Mouse (Mus musculus) testis, adult 2 months (tissue): Measurements from ENCODE around the gene Chrna1. TPM values are rescaled to one million over a fixed set of nuclear protein-coding genes. Genes with fewer than 3 reads are reported as not detected.

Source experiments
- H3K27ac ChIP-seq: fragments of 200-500 bp; 2 replicates; pipeline ENCODE4 v1.5.1; 2012; ENCODE audit warnings: low read depth, low read length; ENCODE audit not compliant: control insufficient read depth, insufficient read depth
- H3K27me3 ChIP-seq: fragments of 200-500 bp; 2 replicates; pipeline ENCODE4 v1.6.1; 2012; ENCODE audit warnings: mild to moderate bottlenecking, low read length, moderate library complexity; ENCODE audit not compliant: control insufficient read depth, insufficient read depth
- H3K36me3 ChIP-seq: fragments of 200-500 bp; 2 replicates; pipeline ENCODE4 v1.6.1; 2012; ENCODE audit warnings: mild to moderate bottlenecking, low read length; ENCODE audit not compliant: control insufficient read depth, insufficient read depth
- H3K4me1 ChIP-seq: fragments of 200-500 bp; 2 replicates; pipeline ENCODE4 v1.6.1; 2012; ENCODE audit warnings: low read length; ENCODE audit not compliant: control insufficient read depth, insufficient read depth
- H3K4me3 ChIP-seq: fragments of 200-500 bp; 2 replicates; pipeline ENCODE4 v1.5.1; 2012; ENCODE audit warnings: low read depth, mild to moderate bottlenecking, low read length, moderate library complexity, mixed read lengths; ENCODE audit not compliant: control insufficient read depth
- CTCF ChIP-seq: fragments of 200-500 bp; IDR thresholded peaks from 2 replicates; pipeline ENCODE4 v1.5.1; 2012; ENCODE audit warnings: low read depth, mild to moderate bottlenecking, inconsistent platforms, low read length, moderate library complexity; ENCODE audit not compliant: control insufficient read depth, insufficient read depth, insufficient replicate concordance
- POLR2A ChIP-seq: fragments of 200-500 bp; IDR thresholded peaks from 2 replicates; pipeline ENCODE4 v1.6.1; 2012; ENCODE audit warnings: low read depth, mild to moderate bottlenecking, inconsistent platforms, low read length, moderate library complexity; ENCODE audit not compliant: control insufficient read depth
- polyA plus RNA-seq: library from polyadenylated mRNA; depleted of rRNA; stranded (reverse); fragments of >200 nt; gene quantifications from 2 replicates; pipeline ENCODE4 v1.2.3, GENCODE M21; 2012

The Chrna1 gene
- polyA plus RNA-seq, 1 experiment, result 0.12 TPM

DNA sequence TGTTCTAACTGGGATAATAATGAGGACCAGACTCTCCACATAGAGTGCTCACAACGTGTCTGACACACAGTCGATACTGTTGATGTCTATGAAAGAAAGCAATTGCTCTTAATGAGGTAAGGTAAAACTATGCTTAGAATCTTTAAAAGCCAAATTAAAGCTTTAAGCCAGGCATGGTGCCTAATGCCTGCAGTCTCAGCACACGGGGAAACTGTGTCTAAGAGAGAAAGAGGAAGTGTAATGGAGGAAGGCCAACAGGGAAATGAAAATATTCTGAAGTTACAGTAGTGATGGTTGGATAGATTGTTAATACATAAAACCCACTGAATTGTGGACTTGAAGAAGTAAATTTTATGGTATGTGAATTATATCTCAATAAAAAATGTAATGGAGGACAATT, 25.7 kb downstream of the Chrna1 start:
- Histone ChIP-seq H3K27me3 (no peaks in the 10 kb centered on the region), H3K27ac (no peak overlapping the region), H3K36me3 (no peaks in the 10 kb centered on the region), H3K4me3 (no peak overlapping the region), H3K4me1 (no peaks in the 10 kb centered on the region)
- no peak for TF ChIP-seq CTCF

DNA sequence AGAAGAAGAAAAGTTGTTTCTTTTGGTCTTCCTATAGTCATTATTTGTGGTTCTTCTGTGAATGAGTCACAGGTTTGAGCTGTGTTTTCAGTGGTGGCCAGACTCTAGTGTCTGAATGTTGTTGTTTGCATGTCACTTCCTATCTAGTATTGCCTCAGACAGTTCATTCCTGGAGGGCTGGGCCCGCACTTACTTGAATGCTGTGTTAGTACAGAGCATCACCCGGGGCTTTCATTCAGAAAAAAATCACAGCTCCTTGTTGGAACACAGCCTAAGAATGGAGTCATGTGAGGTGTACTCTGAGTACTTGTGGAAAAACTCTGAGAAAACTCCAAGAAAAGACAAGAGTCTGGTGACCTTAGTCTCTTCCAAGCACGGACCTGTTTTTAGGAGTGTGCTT, 27.2 kb downstream of the Chrna1 start:
- Histone ChIP-seq H3K27me3 (no peaks in the 10 kb centered on the region), H3K36me3 (no peaks in the 10 kb centered on the region), H3K27ac (no peak overlapping the region), H3K4me1 (no peaks in the 10 kb centered on the region), H3K4me3 (no peak overlapping the region)
- TF ChIP-seq POLR2A (no peak), CTCF (no peak)

DNA sequence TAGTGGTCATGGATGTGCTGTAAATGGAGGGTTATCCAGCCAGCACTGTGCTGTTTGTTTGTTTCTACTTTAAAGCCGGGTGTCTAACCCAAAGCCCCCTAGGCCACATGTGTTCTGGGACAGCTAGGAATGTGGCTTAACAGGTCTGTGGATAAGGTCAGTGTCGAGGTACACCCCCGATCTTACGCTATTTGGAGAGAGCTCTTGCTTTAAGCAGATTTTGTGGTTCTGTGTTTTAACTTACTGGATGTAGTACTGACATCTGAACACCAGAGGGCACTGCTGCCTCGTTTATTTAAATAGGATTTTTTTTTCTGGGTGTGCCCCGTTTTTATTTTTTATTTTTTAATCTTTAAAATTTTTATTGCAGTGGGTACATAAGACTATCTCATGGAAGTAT, 29.4 kb downstream of the Chrna1 start:
- no peaks in the 10 kb centered on the region for H3K36me3 ChIP-seq
- no peaks in the 10 kb centered on the region for H3K4me1 ChIP-seq
- H3K27me3 ChIP-seq, result no peaks in the 10 kb centered on the region
- H3K4me3 ChIP-seq, result no peak overlapping the region
- TF ChIP-seq POLR2A (no peak), CTCF (no peak)
- no peak overlapping the region for H3K27ac ChIP-seq

DNA sequence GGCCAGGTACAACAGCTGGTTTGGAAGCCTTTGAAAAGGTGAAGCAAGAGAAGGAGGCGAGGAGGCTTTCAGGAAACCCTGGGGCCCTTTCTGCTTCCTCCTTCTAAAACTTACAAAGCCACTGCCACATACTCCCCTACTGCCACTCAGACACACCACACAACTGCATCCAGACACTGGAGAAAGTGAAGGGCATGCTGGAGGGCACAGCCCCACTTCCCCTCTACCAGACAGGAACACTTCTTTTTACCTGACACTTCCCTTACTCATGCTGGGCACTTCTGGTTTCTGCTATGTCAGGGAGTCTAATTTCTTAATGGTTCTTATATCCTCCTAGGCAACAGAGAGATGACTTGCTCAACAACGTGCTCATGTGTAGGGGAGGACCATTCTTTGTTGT, 31.6 kb downstream of the Chrna1 start:
- Histone ChIP-seq H3K27ac (no peak overlapping the region), H3K27me3 (no peaks in the 10 kb centered on the region), H3K36me3 (no peaks in the 10 kb centered on the region), H3K4me3 (no peak overlapping the region), H3K4me1 (no peaks in the 10 kb centered on the region)
- TF ChIP-seq POLR2A, result no peak
- TF ChIP-seq CTCF, result no peak

DNA sequence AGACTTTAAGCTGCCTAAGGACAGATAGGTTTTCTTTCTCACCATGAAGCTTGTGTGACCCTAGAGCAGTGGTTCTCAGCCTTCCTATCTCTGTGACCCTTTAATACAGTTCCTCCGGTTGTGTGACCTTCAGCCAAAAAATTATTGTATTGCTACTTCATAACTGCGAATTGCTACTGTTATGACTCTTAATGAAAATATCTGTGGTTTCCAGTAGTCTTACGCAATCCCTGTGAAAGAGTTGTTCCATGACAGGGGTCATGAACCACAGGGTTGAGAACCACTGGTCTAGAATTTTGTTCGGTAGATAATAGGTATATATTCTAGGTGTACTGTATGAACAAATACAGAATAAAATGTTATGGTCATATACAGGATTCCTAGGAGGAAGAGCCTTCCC, 32.9 kb downstream of the Chrna1 start:
- Histone ChIP-seq H3K4me1 (peaks cover 2% of the 10 kb centered on the region; the same call in 1 of the 2 replicates), H3K4me3 (no peak overlapping the region), H3K27ac (no peak overlapping the region), H3K36me3 (no peaks in the 10 kb centered on the region), H3K27me3 (no peaks in the 10 kb centered on the region)
- TF ChIP-seq CTCF (no peak), POLR2A (no peak)

DNA sequence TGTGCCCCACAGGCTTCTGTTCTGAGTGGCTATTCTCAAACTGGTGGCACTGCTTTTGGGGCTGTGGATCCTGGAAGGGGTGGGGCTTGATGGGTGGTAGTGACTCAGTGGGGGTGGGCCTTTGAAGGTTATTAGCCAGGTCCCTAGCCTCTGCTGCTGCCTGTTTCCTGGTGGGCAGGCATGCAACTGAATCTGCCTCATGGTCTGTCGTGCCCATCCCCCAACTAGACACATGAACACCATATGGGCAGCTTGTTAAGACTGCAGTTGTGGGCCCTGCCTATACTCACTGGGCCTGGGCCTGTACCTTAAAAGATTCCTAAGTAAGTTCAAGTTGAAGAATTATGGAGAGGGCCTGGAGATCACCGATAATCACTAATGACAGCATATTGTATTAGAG, 34.6 kb downstream of the Chrna1 start:
- peaks cover 2% of the 10 kb centered on the region; the same call in 1 of the 2 replicates for H3K27me3 ChIP-seq
- peaks cover 4% of the 10 kb centered on the region for H3K4me1 ChIP-seq
- no peak for TF ChIP-seq POLR2A
- no peak for TF ChIP-seq CTCF
- H3K36me3 ChIP-seq, result no peaks in the 10 kb centered on the region
- H3K4me3 ChIP-seq, result no peak overlapping the region
- no peak overlapping the region for H3K27ac ChIP-seq

DNA sequence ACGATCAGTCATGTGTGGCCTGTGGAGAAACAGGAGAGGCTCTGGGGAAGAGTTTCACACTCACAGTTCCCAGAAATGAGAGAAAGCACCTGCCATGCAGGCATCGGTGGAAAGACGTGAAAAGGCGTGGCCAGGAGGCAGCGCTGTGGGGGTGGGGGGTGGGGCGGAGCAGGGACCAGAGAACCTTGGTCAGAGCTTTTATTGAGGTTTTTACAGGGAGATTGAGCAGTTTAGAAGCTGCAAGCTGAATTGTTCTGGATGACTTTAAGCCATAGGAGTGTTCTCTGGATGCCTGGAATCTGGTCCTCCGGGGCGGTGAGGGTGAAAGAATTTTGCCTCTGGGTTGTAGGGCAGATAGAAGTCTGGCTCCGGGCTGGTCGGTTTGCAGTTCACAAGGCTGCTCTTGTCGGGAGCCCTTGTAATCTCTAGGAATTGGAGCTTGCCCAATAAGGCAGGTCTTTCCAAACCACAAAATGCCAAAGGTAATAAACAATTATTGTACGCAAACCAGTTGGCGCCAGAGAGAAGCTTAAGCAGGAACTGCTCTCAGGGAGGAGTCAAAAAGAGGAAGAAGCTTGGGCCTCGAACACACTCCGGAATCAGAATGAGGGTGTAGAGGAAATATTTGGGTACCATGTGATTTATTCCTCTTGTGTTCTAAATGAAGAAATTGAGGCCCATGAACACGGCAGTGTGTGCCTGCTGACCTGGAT, 39.5 kb downstream of the Chrna1 start:
- Histone ChIP-seq H3K4me3 (no peak overlapping the region), H3K27ac (no peak overlapping the region), H3K4me1 (peaks cover 6% of the 10 kb centered on the region), H3K36me3 (no peaks in the 10 kb centered on the region), H3K27me3 (peaks cover 2% of the 10 kb centered on the region; the same call in 1 of the 2 replicates)
- TF ChIP-seq CTCF (no peak), POLR2A (no peak)

DNA sequence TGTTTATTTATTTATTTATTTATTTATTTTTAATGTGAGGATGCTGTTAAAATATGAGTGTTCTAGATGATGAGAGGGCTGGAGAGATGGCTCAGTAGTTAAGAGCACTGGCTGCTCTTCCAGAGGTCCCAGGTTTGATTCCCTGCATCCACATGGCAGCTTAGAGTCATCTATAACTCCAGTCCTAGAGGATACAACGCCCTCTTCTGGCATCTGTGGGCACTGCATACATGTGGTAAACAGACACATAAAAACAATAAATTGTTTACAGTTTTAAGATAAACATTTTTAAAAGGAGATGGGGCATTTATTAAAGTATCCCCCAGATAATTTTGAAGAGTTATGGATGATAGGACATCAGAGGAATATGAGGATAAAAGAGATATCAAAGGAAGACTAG, 40.4 kb downstream of the Chrna1 start:
- peaks cover 6% of the 10 kb centered on the region for H3K4me1 ChIP-seq
- peaks cover 2% of the 10 kb centered on the region; the same call in 1 of the 2 replicates for H3K27me3 ChIP-seq
- no peak overlapping the region for H3K27ac ChIP-seq
- TF ChIP-seq POLR2A (no peak), CTCF (0 out of 2 replicates have a peak, but pooled peaks have one; percentile 1)
- no peak overlapping the region for H3K4me3 ChIP-seq
- no peaks in the 10 kb centered on the region for H3K36me3 ChIP-seq
